Mouse (Mus musculus) olfactory bulb, adult 2 months (tissue): ENCODE measurements at regions not wholly inside any gene's neighbourhood (a gene's known extent, or its start where the extent isn't known, plus 50 kb on each side); places are given as distances from the start of the nearest gene placed in this dataset.

Experiments used
- CTCF ChIP-seq: fragments of 200-500 bp; IDR thresholded peaks from 2 replicates; pipeline ENCODE4 v1.5.1; 2012; ENCODE audit warnings: low read depth, mild to moderate bottlenecking, low read length, moderate library complexity; ENCODE audit not compliant: insufficient read depth
- POLR2A ChIP-seq: fragments of 200-500 bp; IDR thresholded peaks from 2 replicates; pipeline ENCODE4 v1.6.1; 2012; ENCODE audit warnings: mild to moderate bottlenecking, low read depth, low read length, moderate library complexity; ENCODE audit not compliant: insufficient read depth

DNA sequence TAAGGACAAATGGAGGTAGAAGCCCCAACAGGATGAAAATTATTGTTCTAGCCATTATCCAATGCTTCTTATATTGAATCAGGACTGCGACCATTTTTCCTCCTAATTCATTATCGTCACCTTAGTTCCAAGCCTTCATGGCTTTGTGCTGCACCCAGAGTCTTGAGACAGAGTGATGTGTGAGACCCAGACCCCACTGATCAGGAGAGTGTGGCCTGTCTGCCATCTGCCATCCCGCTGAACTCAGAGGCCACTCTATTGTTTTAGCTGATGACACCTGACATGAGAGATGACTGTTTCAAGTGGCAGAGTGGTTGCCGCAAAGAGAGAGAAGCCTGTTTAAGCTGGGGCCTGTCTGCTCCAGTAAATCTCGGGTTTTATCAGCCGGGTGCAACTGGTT, 361.4 kb downstream of the Rwdd3 start:
- TF ChIP-seq CTCF (no peak), POLR2A (no peak)
